Mouse (Mus musculus) heart, adult 9 months (tissue): ENCODE results near the gene Myh14.
"Not testable (repeated sequence)": the region's sequence is repeated elsewhere in the genome, so short reads cannot be mapped to it uniquely, and the experiment has no call there.

Experiments used
- DNase-seq, 2 experiments: peaks; one replicate each; pipeline ENCODE4 v3.0.0; 2022; ENCODE audit warnings: low spot score in 2 of 2

The Myh14 gene

DNA sequence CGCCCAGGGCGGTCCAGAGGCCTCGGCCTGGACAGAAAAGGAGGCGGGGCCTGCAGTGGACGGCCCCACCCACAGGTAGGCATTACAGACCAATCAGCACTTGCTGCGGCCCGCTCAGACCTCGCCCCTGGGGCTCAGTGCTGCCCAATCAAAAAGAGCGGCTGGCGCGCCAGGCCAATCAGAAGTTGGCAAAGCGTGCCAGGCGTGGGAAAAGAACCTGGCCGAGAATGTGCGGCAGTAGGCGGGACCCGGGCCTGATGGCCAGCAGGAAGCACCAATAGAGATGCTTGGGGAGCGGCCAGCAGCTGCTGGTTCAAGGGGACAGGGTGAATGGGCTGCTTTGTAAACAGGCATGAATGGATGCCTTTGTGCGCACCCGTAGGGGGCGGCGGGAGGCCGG, at the start of gene Myh14:
Gene Myh14, minus strand, starts transcription at position 41 of the 400 bp plus-strand sequence.
- DNase-seq: peak; percentile 86 to 88

DNA sequence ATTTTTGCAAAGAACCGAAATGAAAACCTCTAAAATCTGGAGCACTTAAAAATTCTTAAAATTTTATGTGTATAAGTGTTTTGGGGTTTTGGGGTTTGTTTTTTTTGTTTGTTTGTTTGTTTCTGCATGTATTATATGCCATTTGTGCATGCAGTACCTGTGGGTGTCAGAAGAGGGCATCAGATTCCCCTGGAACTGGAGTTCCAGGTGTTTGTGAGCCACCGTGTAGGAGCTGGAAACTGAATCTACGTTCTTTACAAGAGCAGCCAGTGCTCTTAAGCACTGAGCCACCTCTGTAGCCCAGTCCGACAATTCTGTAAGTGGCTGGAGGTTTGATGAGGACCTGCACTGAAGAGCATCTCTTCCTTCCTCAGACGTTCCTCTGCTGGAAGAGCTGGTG, 39.2 kb upstream of the Myh14 start:
- no peak for DNase-seq

DNA sequence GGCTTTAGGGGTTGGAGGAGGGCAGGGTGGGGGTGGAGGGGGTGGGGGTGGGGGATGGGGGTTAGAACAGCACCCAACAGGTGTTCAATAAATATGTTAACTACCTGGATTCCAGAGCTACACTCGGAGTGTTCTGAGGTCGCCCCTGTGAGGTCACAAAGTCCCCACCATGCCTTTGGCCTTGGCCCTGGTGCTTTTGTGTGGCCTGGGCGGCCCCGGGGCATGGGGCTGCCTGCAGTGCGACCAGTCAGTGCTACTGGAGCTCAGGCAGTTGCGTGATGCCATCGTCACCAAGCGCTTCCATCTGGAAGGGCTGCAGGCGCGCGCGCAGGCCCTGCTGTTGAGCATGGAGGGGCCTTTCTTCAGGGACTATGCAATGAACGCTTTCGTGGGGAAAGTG, 37.9 kb upstream of the Myh14 start, which contains the start of gene Izumo2:
Gene Izumo2, plus strand, starts transcription at position 169 of the 400 bp plus-strand sequence.
- DNase-seq: no peak

DNA sequence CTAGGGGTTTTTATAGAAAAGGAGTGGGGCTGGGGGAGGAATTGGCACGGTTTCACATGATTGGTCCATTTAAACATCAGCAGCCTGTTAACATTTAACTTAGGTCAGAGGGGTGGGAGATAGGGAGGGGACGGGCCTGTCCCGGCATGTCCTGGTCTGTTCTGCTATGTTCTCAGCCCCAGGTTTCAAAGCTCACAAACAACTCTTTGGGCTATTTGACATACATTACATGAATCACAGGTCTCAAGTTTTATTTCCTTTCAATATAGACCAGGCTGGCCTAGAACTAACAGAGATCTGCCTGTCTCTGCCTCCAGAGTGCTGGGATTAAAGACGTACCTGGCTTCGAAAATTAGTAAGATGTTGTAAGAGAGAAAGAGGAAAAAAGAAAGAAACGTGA, 37.5 kb upstream of the Myh14 start:
- DNase-seq: not testable (repeated sequence)

DNA sequence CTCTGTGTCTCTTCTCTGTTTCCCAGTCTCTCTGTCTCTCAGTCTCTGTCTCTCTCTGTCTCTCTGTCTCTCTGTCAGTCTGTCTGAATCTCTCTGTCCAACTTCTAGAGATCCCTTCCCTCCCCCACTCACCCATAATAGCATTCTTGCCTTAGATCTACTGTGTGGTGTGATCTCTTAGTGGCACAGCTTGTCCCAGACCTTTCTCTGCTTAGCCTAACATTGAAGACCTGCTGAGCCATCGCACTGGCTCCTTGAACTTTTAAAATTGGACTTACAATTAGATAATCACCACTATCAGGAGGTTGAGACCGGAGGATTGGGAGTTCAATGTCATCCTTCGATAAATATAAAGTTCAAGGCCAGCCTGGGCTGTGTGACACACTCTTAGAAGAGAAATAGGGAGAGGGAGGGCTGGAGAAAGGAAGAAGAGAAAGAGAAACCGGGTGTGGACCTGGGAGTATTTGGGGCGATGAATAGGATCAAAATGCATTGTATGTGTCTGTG, 36.6 kb upstream of the Myh14 start:
- DNase-seq: no peak

DNA sequence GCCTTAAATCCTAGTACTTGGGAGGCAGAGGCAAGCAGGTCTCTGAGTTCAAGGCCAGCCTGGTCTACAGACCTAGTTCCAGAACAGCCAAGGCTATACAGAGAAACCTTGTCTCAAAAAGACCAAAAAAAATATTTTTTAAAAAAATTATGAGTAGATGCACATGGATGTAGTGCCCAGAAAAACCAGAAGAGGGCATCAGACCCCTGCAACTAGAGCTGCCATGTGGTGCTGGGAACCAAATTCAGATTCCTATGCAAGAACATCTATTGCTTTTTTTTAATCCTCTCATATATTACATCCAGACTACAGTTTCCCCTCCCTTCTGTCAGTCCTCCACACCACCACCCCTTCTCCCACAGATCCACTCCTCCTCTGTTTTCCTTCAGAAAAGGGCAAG, 35.7 kb upstream of the Myh14 start:
- DNase-seq: no peak

DNA sequence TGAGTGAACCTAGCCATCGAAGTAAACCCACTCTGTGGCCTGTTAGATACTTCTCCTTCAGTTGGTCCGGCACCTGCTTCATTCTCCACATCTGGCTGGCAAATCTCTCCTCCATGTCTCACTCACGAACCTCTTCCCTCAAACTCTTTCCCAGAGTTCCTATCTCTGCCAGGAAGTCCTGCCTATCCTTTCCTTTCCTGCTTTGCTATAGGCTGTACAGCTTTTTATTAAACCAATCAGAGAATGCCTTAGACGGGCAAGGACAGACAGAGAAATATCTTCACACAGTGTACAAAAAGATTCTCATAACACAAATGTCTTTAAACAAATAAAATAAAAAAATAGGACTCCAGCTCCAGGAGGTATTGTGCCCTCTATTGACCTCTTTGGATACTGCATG, 34.4 kb upstream of the Myh14 start:
- no peak for DNase-seq

DNA sequence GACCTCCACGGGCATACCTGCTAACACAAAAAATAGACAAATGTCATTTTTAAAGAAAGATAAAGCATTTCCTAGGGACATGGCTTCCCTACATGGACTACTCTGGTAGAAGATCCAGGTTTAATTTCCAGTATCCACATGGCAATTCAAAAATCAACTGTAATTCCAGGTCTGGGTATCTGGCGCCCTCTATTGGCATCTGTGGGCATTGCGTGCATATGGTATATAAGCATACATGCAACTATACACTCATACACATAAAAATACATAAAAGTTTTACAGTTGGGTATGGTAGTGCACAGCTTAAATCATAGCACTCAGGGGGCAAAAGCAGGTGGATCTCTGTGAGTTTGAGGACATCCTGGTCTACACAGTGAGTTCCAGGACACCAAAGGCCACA, 33.7 kb upstream of the Myh14 start:
- peak in 1 of 2 experiments; percentile 14 for DNase-seq

DNA sequence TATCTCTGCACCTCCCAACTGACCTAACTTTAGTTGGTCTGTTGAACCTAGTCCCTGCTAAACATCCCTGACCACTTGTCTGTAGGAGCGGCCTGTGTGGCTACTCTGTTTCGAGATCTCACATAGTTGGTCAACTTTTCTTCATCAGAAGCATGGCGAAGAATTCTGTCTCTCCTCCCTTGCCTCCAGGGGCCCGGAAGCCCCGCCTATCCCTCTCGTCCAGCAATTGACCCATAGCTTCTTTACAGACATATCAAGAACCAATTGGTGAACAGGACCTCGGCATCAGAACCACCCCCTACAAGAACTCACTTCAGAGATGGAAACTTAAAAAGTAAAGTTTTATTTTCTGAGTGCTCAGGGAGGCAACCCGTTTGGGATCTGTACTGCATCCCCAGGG, 32.3 kb upstream of the Myh14 start:
- no peak for DNase-seq

DNA sequence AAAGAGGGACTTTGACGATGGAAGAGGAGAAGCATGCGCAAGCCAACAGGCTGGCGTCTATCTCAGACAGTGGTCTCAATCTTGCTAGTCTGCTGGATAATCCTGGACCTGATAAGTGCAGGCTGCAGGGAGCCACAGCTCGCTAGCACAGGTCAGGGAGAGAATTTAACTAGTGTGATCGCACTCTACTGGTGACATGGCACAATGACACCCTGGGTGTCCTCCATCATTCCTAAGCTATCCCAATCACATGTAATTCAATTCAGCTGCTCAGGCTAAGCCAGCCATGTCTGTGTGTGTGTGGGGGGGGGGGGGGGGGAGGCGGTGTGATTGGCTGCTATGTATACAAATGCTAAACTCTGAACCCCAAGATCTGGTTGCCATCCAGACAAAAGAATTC, 31.3 kb upstream of the Myh14 start:
- peak in 1 of 2 experiments; percentile 6 for DNase-seq

DNA sequence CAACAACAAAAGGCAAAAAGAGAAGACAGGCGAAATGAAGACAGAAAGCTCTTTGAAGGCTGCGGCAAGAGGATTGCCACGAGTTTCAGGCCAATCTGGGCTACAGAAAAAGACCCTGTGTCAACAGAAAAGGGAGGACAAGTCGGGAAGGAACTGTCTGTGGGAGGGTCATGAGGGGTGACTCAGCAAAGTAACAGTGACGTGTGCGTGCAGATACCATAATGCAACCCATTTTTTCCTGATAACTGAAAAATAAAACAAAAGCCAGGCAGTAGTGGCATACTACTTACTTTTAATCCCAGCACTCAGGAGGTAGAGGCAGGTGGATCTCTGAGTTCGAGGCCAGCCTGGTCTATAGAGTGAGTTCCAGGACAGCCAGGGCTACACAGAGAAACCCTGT, 27.3 kb upstream of the Myh14 start:
- no peak for DNase-seq

DNA sequence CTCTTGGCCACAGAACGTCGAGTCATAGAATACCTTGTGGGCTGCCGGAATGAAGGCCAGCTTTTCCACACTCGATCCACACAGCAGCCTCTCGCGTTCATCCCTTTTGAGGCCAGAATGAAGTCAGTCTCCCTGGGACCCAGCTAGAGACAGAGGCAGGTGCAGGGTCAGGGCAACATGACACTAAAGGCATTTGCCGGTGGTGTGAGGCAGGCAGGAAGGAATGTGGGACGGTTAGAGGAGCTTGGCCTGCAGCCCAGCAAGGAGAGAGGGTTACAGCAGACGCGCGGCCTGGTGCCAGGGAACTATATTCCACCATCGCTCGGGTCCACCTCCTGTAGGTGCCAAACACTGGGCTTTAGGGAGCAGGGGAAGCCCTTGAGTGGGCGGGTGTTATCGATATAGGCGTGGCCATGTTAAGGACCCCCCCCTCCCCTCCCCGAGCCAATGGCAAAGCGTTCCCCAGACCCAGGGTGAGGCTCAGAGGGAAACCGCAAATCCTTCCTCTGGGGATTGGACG, 26.6 kb upstream of the Myh14 start:
- DNase-seq: peak; percentile 46 to 76

DNA sequence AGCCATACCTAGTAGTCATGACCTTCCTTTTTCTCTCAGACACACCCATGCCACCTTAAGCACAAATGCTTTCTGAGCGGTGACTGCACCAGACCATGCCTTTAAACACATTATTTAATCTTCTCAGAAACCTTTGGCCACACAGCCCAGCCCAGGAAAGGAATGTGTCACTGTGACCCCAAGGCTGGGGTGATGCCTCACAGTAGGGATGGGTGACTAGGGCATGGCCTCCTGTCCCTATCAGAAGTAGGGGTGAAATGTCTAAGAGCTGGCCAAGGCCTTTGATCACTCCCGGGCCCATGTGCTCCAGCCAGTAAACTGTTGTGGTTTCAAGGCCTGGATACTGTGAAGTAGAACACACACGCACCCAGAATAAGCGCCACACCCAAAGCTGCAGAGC, 24.6 kb upstream of the Myh14 start:
- DNase-seq: no peak

DNA sequence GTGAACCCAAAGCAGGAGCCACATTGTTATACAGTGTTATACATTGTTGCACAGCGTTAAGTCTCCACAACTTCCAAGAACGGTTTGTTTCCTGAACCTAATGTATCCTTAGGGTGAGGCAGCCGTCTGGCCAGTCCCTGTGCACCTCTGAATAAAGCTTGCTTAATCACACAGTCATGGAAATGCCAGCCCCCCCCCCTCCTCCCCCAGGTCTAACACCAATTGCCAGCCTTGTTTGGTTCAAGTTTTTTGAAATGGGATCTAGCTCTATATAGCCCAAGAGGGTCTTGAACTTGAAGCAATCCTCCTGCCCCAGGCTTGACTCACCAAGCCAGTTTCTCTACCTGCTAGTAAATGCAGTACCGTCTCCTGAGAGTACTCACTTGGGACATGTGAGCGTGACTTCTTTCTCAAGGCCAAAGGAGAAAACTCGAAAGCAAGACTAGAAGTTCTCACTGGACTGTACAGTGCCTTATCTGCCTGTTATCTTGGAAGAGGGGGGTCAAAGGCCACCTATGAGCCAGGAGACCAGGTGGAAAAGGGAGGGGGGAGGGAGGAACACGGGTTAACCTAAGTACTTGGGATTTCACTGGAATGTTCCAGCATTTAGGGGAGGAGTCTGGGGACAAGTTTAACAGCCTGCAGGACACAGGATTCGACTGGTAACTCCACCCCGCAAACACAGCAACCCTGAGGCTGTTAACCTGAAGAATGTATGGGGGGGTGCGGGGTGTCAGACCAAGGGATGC, 23.0 kb upstream of the Myh14 start:
- no peak for DNase-seq

DNA sequence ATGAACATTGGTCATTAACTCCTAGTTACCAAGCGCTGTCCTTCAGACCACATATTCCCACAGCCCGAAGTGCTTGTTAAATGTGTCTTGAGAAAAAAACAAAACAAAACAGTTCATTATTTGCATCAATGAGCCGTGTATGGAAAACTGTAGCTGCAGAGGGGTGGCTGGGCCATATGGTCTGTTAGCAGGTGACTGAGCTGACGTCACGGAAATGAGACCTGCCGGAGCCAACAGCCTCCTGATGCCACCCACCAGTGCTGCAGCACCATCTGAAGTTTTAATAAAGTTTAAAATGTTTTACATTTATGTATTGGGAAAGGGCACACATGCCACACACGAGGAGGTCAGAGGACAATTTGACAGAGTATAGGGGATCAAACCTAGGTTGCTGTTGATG, 18.7 kb upstream of the Myh14 start:
- no peak for DNase-seq

DNA sequence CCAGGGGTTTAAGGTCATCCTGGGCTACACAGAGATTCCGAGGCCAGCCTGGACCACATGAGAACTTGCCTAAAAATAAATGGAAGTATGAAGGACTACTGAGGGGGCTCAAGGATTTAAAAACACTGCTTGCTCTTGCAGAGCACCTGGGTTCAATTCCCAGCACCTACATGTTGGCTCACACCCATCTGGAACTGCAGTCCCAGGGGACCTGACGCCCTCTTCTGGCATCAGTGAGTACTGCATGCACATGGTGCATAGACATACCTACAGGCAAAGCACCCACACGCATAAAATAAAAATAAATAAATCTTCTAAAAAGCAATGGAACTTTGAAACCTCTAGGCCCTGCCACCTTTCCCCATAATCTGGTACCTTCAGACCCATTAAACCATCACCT, 18.2 kb upstream of the Myh14 start:
- DNase-seq: no peak

DNA sequence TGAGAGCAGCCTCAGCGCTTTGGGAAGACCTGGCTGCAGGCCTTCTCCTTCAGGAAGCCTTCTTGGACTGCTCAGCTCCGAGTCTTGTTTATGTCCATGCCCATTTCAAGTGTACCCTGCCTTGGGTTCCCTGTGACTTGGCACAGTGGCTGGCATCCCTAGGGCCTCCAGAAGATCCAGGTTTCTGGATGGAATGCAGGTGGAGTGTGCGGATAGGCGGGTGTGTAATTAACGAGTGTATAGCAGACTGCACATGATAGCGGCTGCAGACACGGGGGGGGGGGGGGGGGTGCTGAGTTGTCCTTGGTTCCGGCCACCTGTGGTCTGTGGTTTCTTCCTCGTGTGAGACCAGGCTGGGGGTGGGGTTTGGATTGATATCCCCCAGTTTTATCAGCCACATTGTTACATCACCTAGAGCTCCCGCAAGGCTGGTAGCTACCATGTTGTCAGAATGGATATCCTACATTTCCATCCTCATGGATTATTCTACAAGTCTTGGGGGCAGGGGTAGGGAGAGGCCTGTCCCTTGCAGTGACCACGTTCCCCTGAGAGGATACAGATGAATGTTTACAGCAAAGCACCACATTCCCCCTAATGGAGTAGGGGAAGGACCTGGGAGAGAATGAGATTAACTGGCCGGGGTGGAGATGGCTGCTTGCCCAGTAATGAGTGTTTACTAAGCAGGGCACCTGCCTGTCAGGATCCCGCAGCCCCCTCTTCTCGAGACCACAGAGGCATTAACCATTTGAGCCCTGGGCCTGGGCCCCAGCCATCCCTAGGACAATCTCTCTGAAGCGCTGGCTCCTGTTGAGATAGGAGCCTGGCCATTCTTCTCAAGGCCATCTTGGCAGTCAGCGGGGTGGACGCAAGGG, 15.1 kb upstream of the Myh14 start:
- peak in 1 of 2 experiments; percentile 23 for DNase-seq

DNA sequence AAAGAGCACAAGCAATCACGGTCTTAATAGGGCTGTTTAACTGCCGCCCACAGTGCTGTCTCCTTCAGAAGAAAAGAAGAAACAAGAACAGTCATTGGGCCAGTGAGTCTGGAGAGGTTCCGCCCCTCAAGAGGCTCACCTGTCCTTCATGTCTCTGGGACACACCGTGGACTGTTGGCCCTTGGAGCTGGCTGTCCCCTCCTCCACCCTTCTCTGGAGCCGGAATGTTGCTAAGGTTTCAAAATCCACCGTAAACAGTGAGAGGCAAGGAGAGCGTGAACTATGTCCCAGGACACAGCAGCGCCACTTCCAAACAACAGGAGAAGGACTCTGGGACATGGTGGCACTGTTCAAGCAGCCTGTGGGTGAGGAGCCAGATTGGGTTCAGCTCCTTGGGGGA, 13.0 kb upstream of the Myh14 start:
- peak; percentile 39 to 70 for DNase-seq

DNA sequence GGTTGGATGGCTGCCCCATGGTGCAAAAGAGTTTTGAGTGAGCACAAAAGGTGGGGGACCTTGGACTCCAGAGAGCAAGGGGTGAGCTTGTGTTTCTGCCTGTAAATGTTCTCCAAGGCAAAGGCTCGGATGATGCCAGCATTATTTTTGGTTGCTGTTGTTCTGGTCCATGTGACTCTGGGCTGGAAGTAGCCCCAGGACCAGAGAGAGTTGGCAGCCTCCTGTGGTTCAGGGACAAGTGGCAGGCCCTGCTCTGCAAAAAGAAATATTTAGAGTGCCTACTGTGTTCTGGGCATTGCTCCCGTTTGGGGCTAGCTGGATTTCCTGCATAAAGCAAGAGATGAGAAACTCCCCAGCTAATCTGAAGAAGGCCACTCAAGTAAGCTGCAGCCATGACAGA, 6.0 kb upstream of the Myh14 start:
- DNase-seq: peak; percentile 72 to 75

DNA sequence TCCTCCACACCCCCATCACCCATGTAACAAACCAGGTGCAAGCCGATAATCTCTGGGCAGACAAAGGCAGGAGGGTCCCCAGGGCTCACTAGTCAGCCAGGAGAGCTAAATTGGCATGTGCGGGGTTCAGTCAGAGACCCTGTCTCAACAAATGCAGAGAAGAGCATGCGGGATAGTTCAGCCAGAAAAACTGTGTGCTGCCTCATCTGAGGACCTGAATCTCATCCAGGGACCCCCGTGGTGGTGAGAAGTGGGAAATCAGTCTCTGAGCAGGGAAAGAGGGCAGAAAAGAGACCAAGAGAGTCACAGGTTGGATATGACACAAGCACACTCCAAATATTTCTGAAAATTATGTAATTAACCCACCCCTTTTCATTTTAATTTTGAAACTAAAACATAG, 5.5 kb upstream of the Myh14 start:
- no peak for DNase-seq

DNA sequence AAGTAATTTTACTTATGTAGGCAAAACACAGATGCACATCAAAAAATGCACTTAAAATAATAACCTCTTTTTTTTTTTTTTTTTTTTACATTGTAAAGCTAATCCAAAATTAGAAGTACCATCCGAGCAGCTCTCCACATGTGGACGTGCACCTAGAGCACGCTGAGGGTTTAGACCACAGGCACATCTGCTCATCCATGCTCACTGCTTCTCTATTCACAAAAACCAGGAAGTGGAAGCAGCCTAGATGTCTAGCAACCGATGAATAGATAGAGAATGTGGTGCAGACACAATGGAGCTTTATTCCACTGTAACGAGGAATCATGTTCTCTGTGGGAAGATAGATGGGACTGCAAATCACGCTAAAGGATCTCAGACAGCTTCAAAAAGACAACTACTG, 4.5 kb upstream of the Myh14 start:
- DNase-seq: no peak

DNA sequence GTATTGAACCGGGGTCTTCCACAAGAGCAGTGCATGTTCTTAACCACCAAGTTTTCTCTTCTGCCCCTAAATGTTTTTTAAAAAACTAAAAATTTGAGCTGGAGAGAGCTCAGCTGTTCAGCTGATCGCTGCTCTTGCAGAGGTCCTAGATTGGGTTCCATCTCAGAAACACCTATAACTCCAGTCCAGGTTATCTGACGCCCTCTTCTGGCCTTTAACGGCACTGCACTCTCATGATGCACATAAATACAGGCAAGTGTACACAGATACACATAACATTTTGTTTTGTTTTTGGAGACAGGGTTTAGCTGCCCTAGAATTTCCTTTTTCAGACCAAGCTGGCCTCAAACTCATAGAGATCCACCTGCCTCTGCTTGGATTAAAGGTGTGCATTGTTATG, 3.9 kb upstream of the Myh14 start:
- DNase-seq: no peak

DNA sequence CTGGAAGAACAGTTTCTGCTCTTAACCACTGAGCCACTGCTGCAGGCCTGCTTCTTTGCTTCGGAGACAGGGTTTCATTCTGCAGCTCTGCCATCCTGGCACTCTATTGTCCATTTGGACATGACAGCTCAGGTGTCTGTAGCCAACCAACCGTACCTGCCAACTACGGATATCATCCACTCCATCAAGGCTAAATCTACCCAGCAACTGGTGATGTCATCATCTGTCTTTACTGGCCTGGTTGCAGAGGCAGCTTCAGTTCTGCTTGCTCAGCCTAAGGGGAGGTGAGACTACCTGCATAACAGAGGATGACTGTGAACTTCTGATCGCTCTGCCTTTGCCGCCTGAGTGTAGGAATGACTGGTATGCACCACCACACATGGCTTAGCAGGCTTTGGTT, 1.6 kb upstream of the Myh14 start:
- DNase-seq: no peak
